Mouse (Mus musculus): ENCODE results near the gene Fkbp14.

GRCm38 (mm10) chr6:54550801-54551323 lies 46.2 kb downstream of the Fkbp14 start:
- TF ChIP-seq CTCF (IDR thresholded peaks at IDR 0.05; ENCODE audit: extremely low read depth, insufficient read depth, low read length) (no peak), POLR2A (IDR thresholded peaks at IDR 0.05; ENCODE audit: extremely low read depth, insufficient read depth, low read length) (no peak)
